1 mouse cellular context compared by ENCODE assay signal in the genomic region with DNA sequence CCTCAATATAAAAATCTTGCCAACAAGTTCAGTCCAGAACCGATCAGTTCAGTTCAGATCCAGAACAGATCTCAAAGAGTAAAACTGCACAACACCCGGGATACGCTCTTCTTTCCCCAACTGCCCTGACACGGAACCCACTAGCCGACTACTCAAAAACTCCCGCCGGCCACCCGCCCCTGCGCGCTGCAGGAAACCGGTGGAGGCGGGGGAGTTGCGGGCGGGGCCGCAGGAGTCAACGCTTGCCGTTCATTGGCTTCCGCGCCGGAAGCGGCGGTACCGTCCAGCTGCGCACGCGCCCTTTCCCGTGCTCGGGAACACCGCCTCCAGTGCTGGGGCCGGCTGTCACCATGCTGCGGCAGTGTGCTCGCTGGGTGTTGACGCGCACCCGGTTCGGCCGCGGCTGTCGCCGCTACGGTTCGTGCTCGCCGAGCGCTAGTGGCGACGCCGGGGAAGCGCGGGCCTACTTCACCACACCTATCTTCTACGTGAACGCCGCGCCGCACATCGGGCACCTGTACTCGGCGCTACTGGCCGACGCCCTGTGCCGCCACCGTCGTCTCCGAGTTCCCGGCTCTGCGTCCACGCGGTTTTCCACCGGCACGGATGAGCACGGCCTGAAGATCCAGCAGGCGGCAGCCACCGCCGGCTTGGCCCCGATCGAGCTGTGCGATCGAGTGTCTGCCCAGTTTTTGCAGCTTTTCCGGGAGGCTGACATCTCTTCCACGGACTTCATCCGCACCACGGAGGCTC.
TF ChIP-seq lines count a peak whose summit lies in the region.

TSS of gene Mars2 (plus strand) at position 288 of the 753 bp plus-strand sequence.

TF ChIP-seq in MEL, 35 proteins besides CTCF, POLR2A, EP300 and RAD21 (continued from another document):
- TF ChIP-seq ZMIZ1 (IDR thresholded peaks at IDR 0.05; ENCODE audit: low read depth, low read length) = peak; percentile 81; the same call in 1 of the 2 replicates
- no peak for TF ChIP-seq BHLHE40 (IDR thresholded peaks at IDR 0.05; ENCODE audit: borderline replicate concordance, low read depth, low read length)
- TF ChIP-seq E2F4 (IDR thresholded peaks at IDR 0.05; ENCODE audit: borderline replicate concordance, low read depth, low read length) = peak; percentile 48; the same call in 1 of the 2 replicates
- peak; percentile 55 for TF ChIP-seq ELF1 (IDR thresholded peaks at IDR 0.05; ENCODE audit: low read depth, low read length)
- peak; percentile 85; the same call in 1 of the 2 replicates for TF ChIP-seq UBTF (IDR thresholded peaks at IDR 0.05; ENCODE audit: borderline replicate concordance, insufficient read depth, low read depth, low read length)
- TF ChIP-seq CHD2 (IDR thresholded peaks at IDR 0.05; ENCODE audit: low read length) = no peak
- peak; percentile 83 for TF ChIP-seq TBP (IDR thresholded peaks at IDR 0.05; ENCODE audit: low read depth, low read length)
- TF ChIP-seq MEF2A (IDR thresholded peaks at IDR 0.05; ENCODE audit: extremely low read depth, insufficient replicate concordance, low read depth, low read length, poor library complexity, severe bottlenecking) = no peak
- TF ChIP-seq USF2 (IDR thresholded peaks at IDR 0.05; ENCODE audit: borderline replicate concordance in 1 of 2, insufficient read depth in 1 of 2, low read depth in 1 of 2, low read length in 2 of 2) = no peak
- peak; percentile 70 for TF ChIP-seq TCF12 (IDR thresholded peaks at IDR 0.05; ENCODE audit: low read depth, low read length)
- 0 out of 2 replicates have a peak, but pooled peaks have one; percentile 16 for TF ChIP-seq ZKSCAN1 (IDR thresholded peaks at IDR 0.05; ENCODE audit: low read depth, low read length)
- TF ChIP-seq POLR2AphosphoS5 (IDR thresholded peaks at IDR 0.05; ENCODE audit: borderline replicate concordance, low read depth, low read length) = no peak
